Mouse (Mus musculus): ENCODE results near the gene AC109138.7. TPM values are rescaled to one million over a fixed set of nuclear protein-coding genes. Genes with fewer than 3 reads are reported as not detected.
A peak's percentile ranks its signal among the peaks of the same experiment; 100 is the strongest.

AC109138.7 gene
- total and polyA plus RNA-seq, 3 experiments: not detected

GRCm38 (mm10) chr19:4231253-4232185, 17.4 kb downstream of the AC109138.7 start, which contains the start of gene Pold4 (continued):
- TF ChIP-seq ZMIZ1 (IDR thresholded peaks at IDR 0.05; ENCODE audit: low read depth, low read length) (peak; percentile 43; the same call in 1 of the 2 replicates), MEF2A (IDR thresholded peaks at IDR 0.05; ENCODE audit: borderline replicate concordance, low read depth, low read length) (peak; percentile 85), TCF12 (IDR thresholded peaks at IDR 0.05; ENCODE audit: low read depth, low read length) (peak; percentile 79)

- TF ChIP-seq MAFK (IDR thresholded peaks at IDR 0.05; ENCODE audit: insufficient replicate concordance, low read length): no peak
- 0 out of 2 replicates have a peak, but pooled peaks have one; percentile 6 for TF ChIP-seq SIN3A (IDR thresholded peaks at IDR 0.05; ENCODE audit: low read length)
- no peak for TF ChIP-seq E2F4 (IDR thresholded peaks at IDR 0.05; ENCODE audit: insufficient replicate concordance, low read depth, low read length)
- 0 out of 2 replicates have a peak, but pooled peaks have one; percentile 24 for TF ChIP-seq CHD1 (IDR thresholded peaks at IDR 0.05; ENCODE audit: low read depth, low read length)
- TF ChIP-seq JUN (IDR thresholded peaks at IDR 0.05; ENCODE audit: insufficient read depth, low read depth, low read length): no peak
- TF ChIP-seq MEF2A (IDR thresholded peaks at IDR 0.05; ENCODE audit: borderline replicate concordance, low read depth, low read length): 0 out of 2 replicates have a peak, but pooled peaks have one; percentile 23
- no peak for TF ChIP-seq ZMIZ1 (IDR thresholded peaks at IDR 0.05; ENCODE audit: low read depth, low read length)
- TF ChIP-seq GABPA (IDR thresholded peaks at IDR 0.05; ENCODE audit: insufficient replicate concordance, low read depth, low read length): no peak
- Histone ChIP-seq H3K27ac (ENCODE audit: insufficient read depth, low read depth) (peak overlapping the region; percentile 88), H3K4me3 (replicated peaks in 1 of 3; ENCODE audit: low read depth in 2 of 3, low read length in 2 of 3, poor library complexity in 1 of 3) (peak overlapping the region; percentile 63 to 75 (median 68)), H3K4me2 (ENCODE audit: insufficient read depth, low read depth, poor library complexity, severe bottlenecking) (peak overlapping the region; percentile 82), H3K4me1 (ENCODE audit: control insufficient read depth in 1 of 2, insufficient read depth in 2 of 2) (peaks cover 24 to 53% of the 10 kb centered on the region in 2 experiments), H3K9ac (ENCODE audit: insufficient read depth, low read depth) (peak overlapping the region; percentile 82), H3K9me3 (replicated peaks; ENCODE audit: low read length) (no peaks in the 10 kb centered on the region), H3K79me2 (replicated peaks; ENCODE audit: control insufficient read depth, extremely low read depth, insufficient read depth, poor library complexity, severe bottlenecking) (no peaks in the 10 kb centered on the region), H3K27me3 (replicated peaks) (peaks cover 6% of the 10 kb centered on the region), H3K36me3 (replicated peaks in 1 of 2; ENCODE audit: control insufficient read depth in 1 of 2, insufficient read depth in 1 of 2, low read length in 1 of 2) (peaks cover 0 to 5% of the 10 kb centered on the region in 2 experiments)
- in situ Hi-C loops (cut with MboI; ENCODE audit: low pct_ligation_motif_present, low pct_unique_long_range_greater_than_20kb, low sequenced_read_pairs): no loop called here
- DNase-seq (ENCODE audit: extremely low read depth): peak; percentile 33
- dilution Hi-C loops (cut with MboI; ENCODE audit: extremely low pct_ligation_motif_present, extremely low pct_unique_long_range_greater_than_20kb, low sequenced_read_pairs): no loop called here
Observed at GRCm38 (mm10) chr19:4232186-4232572, 18.0 kb downstream of the AC109138.7 start.

GRCm38 (mm10) chr19:4232651-4233050, 18.5 kb downstream of the AC109138.7 start:
- dilution Hi-C loops (cut with MboI; ENCODE audit: extremely low pct_ligation_motif_present, extremely low pct_unique_long_range_greater_than_20kb, low sequenced_read_pairs) (no loop called here), in situ Hi-C loops (cut with MboI; ENCODE audit: low pct_ligation_motif_present, low pct_unique_long_range_greater_than_20kb, low sequenced_read_pairs) (no loop called here)
- no peak overlapping the region for H3K27ac ChIP-seq (ENCODE audit: insufficient read depth, low read depth)
- H3K79me2 ChIP-seq (replicated peaks; ENCODE audit: control insufficient read depth, extremely low read depth, insufficient read depth, poor library complexity, severe bottlenecking): no peaks in the 10 kb centered on the region
- DNase-seq (ENCODE audit: extremely low read depth): no peak
- peaks cover 3% of the 10 kb centered on the region for H3K9me3 ChIP-seq (replicated peaks; ENCODE audit: low read length)
- peak overlapping the region; percentile 82 for H3K9ac ChIP-seq (ENCODE audit: insufficient read depth, low read depth)
- H3K36me3 ChIP-seq (replicated peaks in 1 of 2; ENCODE audit: control insufficient read depth in 1 of 2, insufficient read depth in 1 of 2, low read length in 1 of 2): peaks cover 0 to 5% of the 10 kb centered on the region in 2 experiments
- peak overlapping the region; percentile 82 for H3K4me2 ChIP-seq (ENCODE audit: insufficient read depth, low read depth, poor library complexity, severe bottlenecking)
- TF ChIP-seq ZMIZ1 (IDR thresholded peaks at IDR 0.05; ENCODE audit: low read depth, low read length): no peak
- no peak for TF ChIP-seq MAX (IDR thresholded peaks at IDR 0.05; ENCODE audit: low read length)
- no peak for TF ChIP-seq JUN (IDR thresholded peaks at IDR 0.05; ENCODE audit: insufficient read depth, low read depth, low read length)
- no peak for TF ChIP-seq USF1 (IDR thresholded peaks at IDR 0.05; ENCODE audit: low read depth, low read length)
- no peak for TF ChIP-seq ZNF384 (IDR thresholded peaks at IDR 0.05; ENCODE audit: low read depth, low read length)
- no peak for TF ChIP-seq KAT2A (IDR thresholded peaks at IDR 0.05; ENCODE audit: insufficient replicate concordance, low read length)
- no peak for TF ChIP-seq MYC (IDR thresholded peaks at IDR 0.05; ENCODE audit: low read depth, low read length)
- TF ChIP-seq MXI1 (IDR thresholded peaks at IDR 0.05; ENCODE audit: low read depth, low read length): no peak
- TF ChIP-seq GABPA (IDR thresholded peaks at IDR 0.05; ENCODE audit: insufficient replicate concordance, low read depth, low read length): no peak
- no peak for TF ChIP-seq ETS1 (conservative IDR thresholded peaks at IDR 0.05; ENCODE audit: low read depth, low read length)
- no peak for TF ChIP-seq UBTF (IDR thresholded peaks at IDR 0.05; ENCODE audit: low read depth, low read length)
- no peak for TF ChIP-seq HCFC1 (IDR thresholded peaks at IDR 0.05; ENCODE audit: low read depth, low read length)
- TF ChIP-seq TBP (conservative IDR thresholded peaks at IDR 0.05; ENCODE audit: low read depth, low read length): no peak
- no peak for TF ChIP-seq SIN3A (IDR thresholded peaks at IDR 0.05; ENCODE audit: low read length)
- no peak for TF ChIP-seq CHD2 (IDR thresholded peaks at IDR 0.05; ENCODE audit: low read length)
- no peak for TF ChIP-seq SMC3 (IDR thresholded peaks at IDR 0.05; ENCODE audit: low read depth, low read length)
- TF ChIP-seq RCOR1 (conservative IDR thresholded peaks at IDR 0.05; ENCODE audit: low read depth, low read length): no peak
- no peak for TF ChIP-seq ELF1 (IDR thresholded peaks at IDR 0.05; ENCODE audit: low read depth, low read length)
- no peak for TF ChIP-seq MEF2A (IDR thresholded peaks at IDR 0.05; ENCODE audit: borderline replicate concordance, low read depth, low read length)
- peak overlapping the region; percentile 63 to 75 (median 68) for H3K4me3 ChIP-seq (replicated peaks in 1 of 3; ENCODE audit: low read depth in 2 of 3, low read length in 2 of 3, poor library complexity in 1 of 3)
- peaks cover 6% of the 10 kb centered on the region for H3K27me3 ChIP-seq (replicated peaks)
- H3K4me1 ChIP-seq (ENCODE audit: control insufficient read depth in 1 of 2, insufficient read depth in 2 of 2): peaks cover 22 to 49% of the 10 kb centered on the region in 2 experiments
